Mouse (Mus musculus): ENCODE results near the gene Gbf1. TPM values are rescaled to one million over a fixed set of nuclear protein-coding genes. Genes with fewer than 3 reads are reported as not detected.

The Gbf1 gene
- total RNA-seq (2012; rRNA removed) (18.7 and 22.7 TPM in 2 replicates), total RNA-seq (2014; rRNA removed) (7.1 and 8.6 TPM in 2 replicates), polyA plus RNA-seq (2012; ENCODE audit: insufficient read length, low read depth) (23.9 and 26.1 TPM in 2 replicates)

GRCm38 (mm10) chr19:46152127-46152803 lies at the start of gene Gbf1:
TSS of gene Gbf1 (plus strand) at chr19:46152509.
- no peak within 1 kb of the TSS for H3K27ac ChIP-seq (ENCODE audit: insufficient read depth, low read depth)
- dilution Hi-C loops (cut with MboI; ENCODE audit: extremely low pct_ligation_motif_present, extremely low pct_unique_long_range_greater_than_20kb, low sequenced_read_pairs) = no loop called here

GRCm38 (mm10) chr19:46103437-46104186 lies 48.7 kb upstream of the Gbf1 start:
- Histone ChIP-seq H3K4me2 (ENCODE audit: insufficient read depth, low read depth, poor library complexity, severe bottlenecking) (no peak overlapping the region), H3K4me1 (ENCODE audit: control insufficient read depth in 1 of 2, insufficient read depth in 2 of 2) (no peaks in the 10 kb centered on the region), H3K27ac (ENCODE audit: insufficient read depth, low read depth) (no peak overlapping the region), H3K27me3 (replicated peaks) (peaks cover 4% of the 10 kb centered on the region), H3K79me2 (replicated peaks; ENCODE audit: control insufficient read depth, extremely low read depth, insufficient read depth, poor library complexity, severe bottlenecking) (no peaks in the 10 kb centered on the region), H3K4me3 (replicated peaks in 1 of 3; ENCODE audit: low read depth in 2 of 3, low read length in 2 of 3, poor library complexity in 1 of 3) (no peak overlapping the region), H3K9ac (ENCODE audit: insufficient read depth, low read depth) (no peak overlapping the region), H3K9me3 (replicated peaks; ENCODE audit: low read length) (no peaks in the 10 kb centered on the region), H3K36me3 (replicated peaks in 1 of 2; ENCODE audit: control insufficient read depth in 1 of 2, insufficient read depth in 1 of 2, low read length in 1 of 2) (no peaks in the 10 kb centered on the region)
- in situ Hi-C loops (cut with MboI; ENCODE audit: low pct_ligation_motif_present, low pct_unique_long_range_greater_than_20kb, low sequenced_read_pairs) = no loop called here
- no peak for DNase-seq (ENCODE audit: extremely low read depth)
- dilution Hi-C loops (cut with MboI; ENCODE audit: extremely low pct_ligation_motif_present, extremely low pct_unique_long_range_greater_than_20kb, low sequenced_read_pairs) = no loop called here
- no peak for TF ChIP-seq MEF2A (IDR thresholded peaks at IDR 0.05; ENCODE audit: borderline replicate concordance, low read depth, low read length)
- TF ChIP-seq POLR2AphosphoS2 (IDR thresholded peaks at IDR 0.05; ENCODE audit: low read depth, low read length) = no peak
- no peak for TF ChIP-seq ETS1 (conservative IDR thresholded peaks at IDR 0.05; ENCODE audit: low read depth, low read length)
- TF ChIP-seq KAT2A (IDR thresholded peaks at IDR 0.05; ENCODE audit: insufficient replicate concordance, low read length) = no peak
- no peak for TF ChIP-seq BHLHE40 (IDR thresholded peaks at IDR 0.05; ENCODE audit: low read depth, low read length)
- no peak for TF ChIP-seq USF2 (conservative IDR thresholded peaks at IDR 0.05; ENCODE audit: low read depth, low read length)
- no peak for TF ChIP-seq MAX (IDR thresholded peaks at IDR 0.05; ENCODE audit: low read length)
- TF ChIP-seq MYC (IDR thresholded peaks at IDR 0.05; ENCODE audit: low read depth, low read length) = no peak
- TF ChIP-seq ZKSCAN1 (IDR thresholded peaks at IDR 0.05; ENCODE audit: borderline replicate concordance, low read depth, low read length) = no peak
- TF ChIP-seq PAX5 (IDR thresholded peaks at IDR 0.05; ENCODE audit: low read length) = no peak
- TF ChIP-seq SMC3 (IDR thresholded peaks at IDR 0.05; ENCODE audit: low read depth, low read length) = no peak
- TF ChIP-seq ZC3H11A (IDR thresholded peaks at IDR 0.05; ENCODE audit: low read depth, low read length) = no peak
- no peak for TF ChIP-seq GABPA (IDR thresholded peaks at IDR 0.05; ENCODE audit: insufficient replicate concordance, low read depth, low read length)
- TF ChIP-seq RAD21 (IDR thresholded peaks at IDR 0.05; ENCODE audit: low read depth, low read length) = no peak

More at GRCm38 (mm10) chr19:46152127-46152803, at the start of gene Gbf1:
- Histone ChIP-seq H3K4me3 (replicated peaks in 1 of 3; ENCODE audit: low read depth in 2 of 3, low read length in 2 of 3, poor library complexity in 1 of 3) (peak within 1 kb of the TSS; percentile 68 to 89 (median 76)), H3K79me2 (replicated peaks; ENCODE audit: control insufficient read depth, extremely low read depth, insufficient read depth, poor library complexity, severe bottlenecking) (peaks cover 27% of the 10 kb centered on the region), H3K4me2 (ENCODE audit: insufficient read depth, low read depth, poor library complexity, severe bottlenecking) (peak within 1 kb of the TSS; percentile 98), H3K4me1 (ENCODE audit: control insufficient read depth in 1 of 2, insufficient read depth in 2 of 2) (peaks cover 10 to 38% of the 10 kb centered on the region in 2 experiments), H3K27me3 (replicated peaks) (peaks cover 37% of the 10 kb centered on the region), H3K9me3 (replicated peaks; ENCODE audit: low read length) (peaks cover 3% of the 10 kb centered on the region), H3K9ac (ENCODE audit: insufficient read depth, low read depth) (peak within 1 kb of the TSS; percentile 94), H3K36me3 (replicated peaks in 1 of 2; ENCODE audit: control insufficient read depth in 1 of 2, insufficient read depth in 1 of 2, low read length in 1 of 2) (peaks cover 0 to 15% of the 10 kb centered on the region in 2 experiments)
- peak; percentile 99 for DNase-seq (ENCODE audit: extremely low read depth)
- TF ChIP-seq ZNF384 (IDR thresholded peaks at IDR 0.05; ENCODE audit: low read depth, low read length) = no peak; the same call in 1 of the 2 replicates
- TF ChIP-seq ZMIZ1 (IDR thresholded peaks at IDR 0.05; ENCODE audit: low read depth, low read length) = no peak
- peak; percentile 48; the same call in 1 of the 2 replicates for TF ChIP-seq NRF1 (IDR thresholded peaks at IDR 0.05; ENCODE audit: low read depth, low read length)
- no peak for TF ChIP-seq PAX5 (IDR thresholded peaks at IDR 0.05; ENCODE audit: low read length)
- no peak for TF ChIP-seq SMC3 (IDR thresholded peaks at IDR 0.05; ENCODE audit: low read depth, low read length)
- peak; percentile 63 for TF ChIP-seq SIN3A (IDR thresholded peaks at IDR 0.05; ENCODE audit: low read length)
- TF ChIP-seq CHD2 (IDR thresholded peaks at IDR 0.05; ENCODE audit: low read length) = peak; percentile 97
- TF ChIP-seq POLR2AphosphoS2 (IDR thresholded peaks at IDR 0.05; ENCODE audit: low read depth, low read length) = no peak
- peak; percentile 27; the same call in 1 of the 2 replicates for TF ChIP-seq MAX (IDR thresholded peaks at IDR 0.05; ENCODE audit: low read length)
- no peak for TF ChIP-seq E2F4 (IDR thresholded peaks at IDR 0.05; ENCODE audit: insufficient replicate concordance, low read depth, low read length)
- no peak for TF ChIP-seq ZKSCAN1 (IDR thresholded peaks at IDR 0.05; ENCODE audit: borderline replicate concordance, low read depth, low read length)
- no peak for TF ChIP-seq RAD21 (IDR thresholded peaks at IDR 0.05; ENCODE audit: low read depth, low read length)
- TF ChIP-seq ZC3H11A (IDR thresholded peaks at IDR 0.05; ENCODE audit: low read depth, low read length) = no peak
- 0 out of 2 replicates have a peak, but pooled peaks have one; percentile 68 for TF ChIP-seq KAT2A (IDR thresholded peaks at IDR 0.05; ENCODE audit: insufficient replicate concordance, low read length)
- TF ChIP-seq GABPA (IDR thresholded peaks at IDR 0.05; ENCODE audit: insufficient replicate concordance, low read depth, low read length) = no peak
- TF ChIP-seq EP300 (IDR thresholded peaks at IDR 0.05; ENCODE audit: low read length) = no peak
- no peak for TF ChIP-seq MYC (IDR thresholded peaks at IDR 0.05; ENCODE audit: low read depth, low read length)
- TF ChIP-seq POLR2A (IDR thresholded peaks at IDR 0.05; ENCODE audit: low read depth, low read length) = peak; percentile 85
- no peak for TF ChIP-seq MAFK (IDR thresholded peaks at IDR 0.05; ENCODE audit: insufficient replicate concordance, low read length)
- peak; percentile 42; the same call in 1 of the 2 replicates for TF ChIP-seq TCF12 (IDR thresholded peaks at IDR 0.05; ENCODE audit: low read depth, low read length)
- TF ChIP-seq USF2 (conservative IDR thresholded peaks at IDR 0.05; ENCODE audit: low read depth, low read length) = no peak
- TF ChIP-seq ELF1 (IDR thresholded peaks at IDR 0.05; ENCODE audit: low read depth, low read length) = peak; percentile 67
- no peak for TF ChIP-seq JUN (IDR thresholded peaks at IDR 0.05; ENCODE audit: insufficient read depth, low read depth, low read length)
- no peak; the same call in 1 of the 2 replicates for TF ChIP-seq MXI1 (IDR thresholded peaks at IDR 0.05; ENCODE audit: low read depth, low read length)
- no peak for TF ChIP-seq BHLHE40 (IDR thresholded peaks at IDR 0.05; ENCODE audit: low read depth, low read length)
- peak; percentile 73 for TF ChIP-seq NELFE (IDR thresholded peaks at IDR 0.05; ENCODE audit: low read depth, low read length)
- no peak for TF ChIP-seq CHD1 (IDR thresholded peaks at IDR 0.05; ENCODE audit: low read depth, low read length)
- TF ChIP-seq RCOR1 (conservative IDR thresholded peaks at IDR 0.05; ENCODE audit: low read depth, low read length) = no peak
- no peak for TF ChIP-seq ETS1 (conservative IDR thresholded peaks at IDR 0.05; ENCODE audit: low read depth, low read length)
- no peak for TF ChIP-seq IRF4 (IDR thresholded peaks at IDR 0.05; ENCODE audit: low read depth, low read length)
- no peak for TF ChIP-seq UBTF (IDR thresholded peaks at IDR 0.05; ENCODE audit: low read depth, low read length)
- TF ChIP-seq TBP (conservative IDR thresholded peaks at IDR 0.05; ENCODE audit: low read depth, low read length) = 0 out of 2 replicates have a peak, but pooled peaks have one; percentile 62
- TF ChIP-seq USF1 (IDR thresholded peaks at IDR 0.05; ENCODE audit: low read depth, low read length) = no peak
- TF ChIP-seq JUND (conservative IDR thresholded peaks at IDR 0.05; ENCODE audit: low read depth, low read length) = peak; percentile 54; the same call in 1 of the 2 replicates
- TF ChIP-seq HCFC1 (IDR thresholded peaks at IDR 0.05; ENCODE audit: low read depth, low read length) = peak; percentile 80
- TF ChIP-seq MAZ (IDR thresholded peaks at IDR 0.05; ENCODE audit: low read depth, low read length) = no peak
- TF ChIP-seq CTCF (conservative IDR thresholded peaks at IDR 0.05 in 1 of 2, IDR thresholded peaks at IDR 0.05 in 1 of 2; ENCODE audit: low read depth in 2 of 2, low read length in 2 of 2) = no peak
- TF ChIP-seq MEF2A (IDR thresholded peaks at IDR 0.05; ENCODE audit: borderline replicate concordance, low read depth, low read length) = no peak
- in situ Hi-C loops (cut with MboI; ENCODE audit: low pct_ligation_motif_present, low pct_unique_long_range_greater_than_20kb, low sequenced_read_pairs) = no loop called here
